Mouse (Mus musculus): ENCODE data around the gene Srebf2. TPM values are rescaled to one million over a fixed set of nuclear protein-coding genes. Genes with fewer than 3 reads are reported as not detected.

The Srebf2 gene
- total RNA-seq, 4 experiments from 2014 or later, result 175 to 214 (median 189) TPM

DNA sequence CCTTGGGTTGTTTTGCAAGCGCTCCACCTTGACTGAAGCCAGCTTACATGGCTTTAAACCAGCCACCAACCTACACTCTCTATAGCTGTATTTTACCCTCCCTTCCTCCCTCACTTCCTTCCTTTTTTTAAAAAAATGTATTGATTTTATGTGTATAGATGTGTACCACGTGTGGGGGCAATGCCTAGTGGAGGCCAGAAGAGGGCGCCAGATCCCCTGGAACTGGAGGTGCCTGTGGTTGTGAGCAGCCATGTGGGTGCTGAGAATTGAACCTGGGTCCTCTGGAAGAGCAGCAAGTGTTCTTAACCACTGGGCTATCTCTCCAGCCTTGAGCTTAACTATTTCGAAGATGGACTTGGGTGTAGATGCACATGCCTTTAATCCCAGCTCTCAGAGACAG, 35.3 kb downstream of the Srebf2 start:
- DNase-seq (ENCODE audit: low spot score in 2 of 2), result no peak

DNA sequence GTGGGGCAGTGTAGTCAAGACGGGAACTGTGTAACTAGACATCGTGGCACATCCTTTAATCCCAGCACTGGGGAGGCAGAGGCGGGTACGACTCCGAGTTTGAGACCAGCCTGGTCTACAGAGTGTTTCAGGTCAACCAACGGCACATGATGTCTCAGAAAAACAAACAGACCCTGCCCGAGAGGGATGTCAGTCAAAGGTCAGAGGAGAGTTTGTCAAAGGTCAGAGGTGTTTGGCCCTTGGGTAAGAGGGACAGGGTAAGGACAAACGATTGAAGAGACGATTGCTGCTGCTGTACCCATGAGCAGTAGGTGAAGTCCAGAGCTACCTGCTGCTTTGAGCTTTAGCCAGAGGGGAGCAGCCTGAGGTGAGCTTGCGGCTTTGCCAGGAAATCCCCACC, 36.6 kb downstream of the Srebf2 start:
- no peak for DNase-seq (ENCODE audit: low spot score in 2 of 2)

DNA sequence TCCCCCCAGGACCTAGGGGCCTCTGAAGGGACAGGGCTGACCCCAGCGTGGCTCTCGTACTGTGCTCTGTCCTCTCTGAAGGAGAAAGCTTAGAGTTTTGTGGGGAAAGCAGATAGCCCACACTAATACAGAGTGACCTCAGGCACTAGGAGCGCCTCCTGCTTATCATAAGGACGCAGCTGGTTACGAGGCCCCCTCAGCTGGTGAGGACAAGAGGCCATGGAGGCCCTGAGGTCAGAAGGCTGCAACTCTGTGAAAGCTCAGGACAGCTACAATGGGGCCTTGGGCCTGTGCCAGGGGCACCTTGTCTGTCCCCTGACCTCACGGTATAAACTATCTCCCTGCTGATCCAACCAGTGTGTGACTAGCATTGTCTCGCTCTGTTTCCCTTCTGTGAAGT, 37.2 kb downstream of the Srebf2 start:
- no peak for DNase-seq (ENCODE audit: low spot score in 2 of 2)

GRCm38 (mm10) chr15:82184656-82185055, 37.7 kb downstream of the Srebf2 start:
- DNase-seq (ENCODE audit: low spot score in 2 of 2), result no peak

GRCm38 (mm10) chr15:82185062-82185783, 38.2 kb downstream of the Srebf2 start:
- no peak for DNase-seq (ENCODE audit: low spot score in 2 of 2)

DNA sequence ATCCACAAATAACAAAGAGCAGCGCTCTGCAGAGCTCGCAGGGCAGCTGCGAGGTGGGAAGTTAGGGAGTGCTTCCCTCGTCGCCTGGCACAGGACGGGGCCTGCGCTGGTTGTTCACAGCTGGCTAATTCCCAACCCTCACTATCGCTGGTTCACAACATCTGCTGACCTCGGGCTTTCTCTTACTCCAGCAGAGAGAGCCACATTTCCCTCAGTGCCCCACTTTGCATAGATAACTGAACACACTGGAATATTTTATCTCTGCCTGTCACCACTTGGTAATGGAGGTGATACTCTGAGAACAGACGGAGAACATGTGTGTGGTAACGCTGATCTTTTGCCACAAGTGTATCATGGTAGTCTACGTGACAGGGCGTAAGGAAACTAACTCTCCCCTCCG, 39.1 kb downstream of the Srebf2 start:
- no peak for DNase-seq (ENCODE audit: low spot score in 2 of 2)

DNA sequence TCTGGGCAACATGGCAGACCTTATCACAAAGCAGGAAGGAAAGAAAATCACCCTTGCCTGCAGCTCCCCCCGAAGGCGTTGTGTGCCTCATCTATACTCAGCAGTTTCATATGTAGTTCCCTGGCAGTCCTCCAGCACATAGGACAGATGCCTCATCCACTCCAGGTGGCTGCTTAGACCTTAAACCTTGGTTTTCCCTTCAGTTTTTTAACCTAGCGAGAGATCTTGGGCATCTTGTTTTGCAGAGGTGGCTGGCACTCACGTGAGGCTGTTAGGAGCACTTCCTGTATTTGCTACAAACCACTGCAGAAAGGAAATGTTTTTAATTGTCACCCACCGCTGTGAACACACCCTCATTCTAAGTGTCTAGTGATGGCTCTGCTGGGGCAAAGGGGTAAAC, 40.0 kb downstream of the Srebf2 start:
- no peak for DNase-seq (ENCODE audit: low spot score in 2 of 2)

- no peak for DNase-seq (ENCODE audit: low spot score in 2 of 2)
Measured at GRCm38 (mm10) chr15:82187401-82187800, 40.4 kb downstream of the Srebf2 start.

GRCm38 (mm10) chr15:82187924-82188323, 40.9 kb downstream of the Srebf2 start:
- DNase-seq (ENCODE audit: low spot score in 2 of 2), result no peak

GRCm38 (mm10) chr15:82188481-82189240, 41.7 kb downstream of the Srebf2 start:
- DNase-seq (ENCODE audit: low spot score in 2 of 2), result peak in 1 of 2 experiments; percentile 42

GRCm38 (mm10) chr15:82192617-82193016, 45.6 kb downstream of the Srebf2 start:
- DNase-seq (ENCODE audit: low spot score in 2 of 2), result no peak

- DNase-seq (ENCODE audit: low spot score in 2 of 2), result no peak
Measured at GRCm38 (mm10) chr15:82196300-82196699, 49.3 kb downstream of the Srebf2 start.

GRCm38 (mm10) chr15:82197246-82197750, 50.3 kb downstream of the Srebf2 start:
- no peak for DNase-seq (ENCODE audit: low spot score in 2 of 2)

DNA sequence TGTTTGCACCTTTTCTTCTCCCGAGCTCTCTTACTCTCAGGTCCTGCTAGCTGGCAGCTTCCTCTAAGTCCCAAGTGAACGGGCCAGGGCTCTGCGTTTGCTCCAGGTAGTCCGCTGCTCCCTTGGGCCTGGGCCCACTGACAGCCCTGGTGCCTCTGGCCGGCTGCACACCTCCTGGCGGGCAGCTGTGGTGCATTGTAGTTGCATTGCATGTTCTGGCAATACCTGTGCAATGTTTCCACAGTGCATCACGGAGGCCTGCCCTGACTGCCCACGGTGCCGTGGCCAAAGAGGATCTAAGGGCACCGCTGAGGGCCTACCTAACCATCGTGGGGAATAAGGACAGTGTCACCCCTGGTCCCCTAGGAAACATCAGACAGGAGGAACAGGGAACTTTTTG, 51.0 kb downstream of the Srebf2 start:
- DNase-seq (ENCODE audit: low spot score in 2 of 2), result no peak

DNA sequence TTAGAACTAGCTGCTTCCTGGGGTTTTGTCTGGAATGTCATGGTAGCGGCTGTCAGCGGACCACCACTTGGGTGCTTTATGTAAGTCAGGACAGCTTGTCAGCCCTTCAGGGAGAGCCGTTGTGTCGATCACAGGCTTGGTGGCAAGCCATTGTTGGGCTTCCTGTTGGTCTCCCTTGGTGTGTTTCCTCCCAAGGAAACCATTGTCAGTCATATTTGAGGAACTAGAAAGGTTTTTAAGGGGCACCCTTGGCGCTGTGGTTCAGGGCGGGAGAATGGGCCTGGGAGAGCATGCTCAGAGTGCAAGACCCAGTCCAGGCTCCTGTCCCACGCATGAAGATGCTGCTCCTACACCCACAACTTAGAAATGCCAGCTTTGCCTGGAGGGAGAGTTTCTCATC, 51.4 kb downstream of the Srebf2 start:
- DNase-seq (ENCODE audit: low spot score in 2 of 2), result no peak

DNA sequence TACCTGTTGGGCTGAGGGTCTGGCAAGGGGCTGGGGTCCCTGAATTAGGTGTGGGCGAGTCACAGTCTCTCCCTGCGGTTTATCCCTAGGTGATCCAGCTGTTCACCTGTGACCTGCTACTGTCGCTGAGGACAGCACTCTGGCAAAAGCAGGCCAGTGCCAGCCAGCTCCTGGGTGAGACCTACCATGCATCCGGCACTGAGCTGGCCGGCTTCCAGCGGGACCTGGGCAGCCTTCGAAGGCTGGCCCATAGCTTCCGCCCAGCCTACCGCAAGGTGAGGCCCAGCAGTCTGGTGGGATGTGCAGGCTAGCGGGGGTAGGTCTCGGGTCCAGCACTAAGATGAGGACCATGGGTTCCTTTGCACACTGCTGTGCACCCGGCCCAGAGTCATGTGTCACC, 52.6 kb downstream of the Srebf2 start:
- no peak for DNase-seq (ENCODE audit: low spot score in 2 of 2)

DNA sequence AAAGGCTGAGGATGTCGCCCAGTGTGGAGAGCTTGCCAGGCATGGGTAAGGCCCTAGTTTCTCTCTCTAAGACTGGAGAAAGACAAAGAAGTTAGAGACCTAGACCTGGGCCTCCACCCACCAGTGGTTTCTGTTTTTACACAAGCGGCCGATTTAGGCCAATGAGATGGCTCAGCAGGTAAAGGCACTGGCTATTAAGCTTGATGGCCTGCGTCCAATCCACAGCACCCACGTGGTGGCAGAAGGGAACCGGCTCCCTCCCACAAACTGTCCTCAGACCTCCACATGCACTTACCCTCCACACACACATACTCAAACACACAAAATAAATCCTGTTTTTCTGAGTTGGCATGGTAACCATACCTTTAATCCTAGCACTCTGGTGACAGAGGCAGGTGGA, 55.1 kb downstream of the Srebf2 start:
- no peak for DNase-seq (ENCODE audit: low spot score in 2 of 2)

DNA sequence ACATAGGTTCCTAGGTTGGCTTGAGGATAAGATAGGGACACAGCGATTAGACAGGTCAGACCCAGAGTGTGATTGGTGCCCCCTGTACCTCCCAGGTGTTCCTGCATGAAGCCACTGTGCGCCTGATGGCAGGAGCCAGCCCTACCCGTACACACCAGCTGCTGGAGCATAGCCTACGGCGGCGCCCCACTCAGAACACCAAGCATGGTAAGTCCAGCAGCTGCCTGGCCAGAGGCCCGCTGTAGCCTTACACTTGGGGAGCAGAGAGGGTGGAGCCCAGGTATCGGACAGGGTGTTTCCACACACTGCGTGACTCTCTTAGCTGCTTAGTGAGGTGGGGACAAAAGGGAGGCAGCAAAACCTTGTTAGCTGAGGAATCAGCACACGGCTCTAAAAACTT, 56.1 kb downstream of the Srebf2 start:
- DNase-seq (ENCODE audit: low spot score in 2 of 2), result no peak

GRCm38 (mm10) chr15:82203611-82204351, 56.8 kb downstream of the Srebf2 start:
- no peak for DNase-seq (ENCODE audit: low spot score in 2 of 2)

GRCm38 (mm10) chr15:82204680-82205371, 57.8 kb downstream of the Srebf2 start:
- no peak for DNase-seq (ENCODE audit: low spot score in 2 of 2)

DNA sequence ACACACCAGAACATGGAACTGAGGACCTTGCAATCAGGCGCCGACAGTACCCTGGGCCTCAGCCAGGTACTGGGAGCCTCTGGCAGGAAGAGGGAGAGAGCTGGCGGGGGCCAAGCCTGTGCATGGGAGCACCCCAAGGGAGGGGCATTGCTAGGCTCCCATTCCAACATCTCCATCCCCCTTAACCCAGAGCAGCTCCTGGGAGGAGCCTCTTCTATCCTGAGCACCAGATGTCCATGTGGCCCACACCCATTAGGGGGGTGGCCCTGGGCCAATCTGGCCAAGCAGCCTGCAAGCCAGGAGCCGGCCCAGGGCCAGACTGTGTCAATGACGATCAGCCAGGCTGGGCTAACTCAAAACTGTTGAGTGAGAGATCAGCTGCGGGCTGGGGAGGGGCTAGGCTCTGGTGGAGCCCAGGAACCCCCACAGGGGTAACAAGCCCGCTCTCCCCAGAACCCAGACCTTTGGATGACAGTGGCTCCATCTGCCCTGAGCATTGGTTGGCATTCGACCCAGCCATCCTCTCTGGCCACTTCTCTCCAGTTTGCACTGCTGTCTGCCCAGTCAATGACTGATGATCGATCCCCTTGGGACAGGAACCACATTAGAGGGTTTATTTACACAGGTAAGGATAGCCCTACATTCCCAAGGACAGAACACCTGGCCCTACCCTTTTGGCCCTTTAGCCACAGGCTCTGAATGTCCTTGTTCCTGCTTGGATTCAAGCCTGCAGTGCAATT, 59.6 kb downstream of the Srebf2 start:
- DNase-seq (ENCODE audit: low spot score in 2 of 2), result peak in 1 of 2 experiments; percentile 49
